Mouse (Mus musculus): ENCODE data around the gene Fsd2. TPM values are rescaled to one million over a fixed set of nuclear protein-coding genes. Genes with fewer than 3 reads are reported as not detected.

Gene Fsd2
- polyA plus RNA-seq, 1 experiment from 2014 or later, result 0.29 TPM

GRCm38 (mm10) chr7:81571108-81571940 is 4.6 kb upstream of the Fsd2 start, which contains the start of gene Whamm:
Gene Whamm, plus strand, starts transcription at chr7:81571266.
- WGBS, result under 1% methylated on average over 88 of the region's 96 CpGs

GRCm38 (mm10) chr7:81570752-81571107 is 4.0 kb upstream of the Fsd2 start:
- Histone ChIP-seq H3K9me3 (no peaks in the 10 kb centered on the region), H3K27me3 (no peaks in the 10 kb centered on the region), H3K4me3 (peak overlapping the region; percentile 86), H3K27ac (replicated peaks) (no peak overlapping the region), H3K4me1 (peaks cover 17% of the 10 kb centered on the region), H3K36me3 (0 out of 2 replicates have a peak, but pooled peaks cover 3% of the 10 kb centered on the region), H3K4me2 (replicated peaks) (peak overlapping the region; percentile 75), H3K9ac (replicated peaks) (no peak overlapping the region)
- no peak for ATAC-seq (ENCODE audit: low FRiP score, low read depth)
- WGBS, result 2% methylated on average over 5 of the region's 5 CpGs

More at GRCm38 (mm10) chr7:81571108-81571940, 4.6 kb upstream of the Fsd2 start, which contains the start of gene Whamm:
- Histone ChIP-seq H3K27me3 (no peaks in the 10 kb centered on the region), H3K27ac (replicated peaks) (peak within 1 kb of the TSS; percentile 97), H3K4me2 (replicated peaks) (peak within 1 kb of the TSS; percentile 75), H3K4me1 (peaks cover 17% of the 10 kb centered on the region), H3K9ac (replicated peaks) (peak within 1 kb of the TSS; percentile 86), H3K36me3 (0 out of 2 replicates have a peak, but pooled peaks cover 6% of the 10 kb centered on the region), H3K9me3 (no peaks in the 10 kb centered on the region), H3K4me3 (peak within 1 kb of the TSS; percentile 86)
- peak; percentile 100 for ATAC-seq (ENCODE audit: low FRiP score, low read depth)

- Histone ChIP-seq H3K9ac (replicated peaks) (no peak overlapping the region), H3K4me3 (no peak overlapping the region), H3K27me3 (no peaks in the 10 kb centered on the region), H3K9me3 (no peaks in the 10 kb centered on the region), H3K4me1 (peaks cover 17% of the 10 kb centered on the region), H3K4me2 (replicated peaks) (no peak overlapping the region), H3K27ac (replicated peaks) (no peak overlapping the region), H3K36me3 (no peaks in the 10 kb centered on the region)
- 89% methylated on average over 3 of the region's 3 CpGs for WGBS
- ATAC-seq (ENCODE audit: low FRiP score, low read depth), result no peak
Observed at GRCm38 (mm10) chr7:81570271-81570670, 3.5 kb upstream of the Fsd2 start.

- Histone ChIP-seq H3K9ac (replicated peaks) (no peak overlapping the region), H3K9me3 (no peaks in the 10 kb centered on the region)
- 91% methylated on average over 1 of the region's 1 CpGs for WGBS
Observed at GRCm38 (mm10) chr7:81569851-81570250, 3.1 kb upstream of the Fsd2 start.

GRCm38 (mm10) chr7:81567396-81567795 is 652 bp upstream of the Fsd2 start:
- no peak overlapping the region for H3K9ac ChIP-seq (replicated peaks)
- H3K4me1 ChIP-seq, result peaks cover 7% of the 10 kb centered on the region; the same call in 1 of the 2 replicates
- no peak overlapping the region for H3K4me3 ChIP-seq
- WGBS, result 92% methylated on average over 5 of the region's 5 CpGs
- ATAC-seq (ENCODE audit: low FRiP score, low read depth), result no peak
- H3K27me3 ChIP-seq, result no peaks in the 10 kb centered on the region
- H3K36me3 ChIP-seq, result no peaks in the 10 kb centered on the region
- H3K27ac ChIP-seq (replicated peaks), result no peak overlapping the region
- H3K9me3 ChIP-seq, result no peaks in the 10 kb centered on the region
- H3K4me2 ChIP-seq (replicated peaks), result no peak overlapping the region

More at GRCm38 (mm10) chr7:81569851-81570250, 3.1 kb upstream of the Fsd2 start:
- Histone ChIP-seq H3K4me2 (replicated peaks) (no peak overlapping the region), H3K27me3 (no peaks in the 10 kb centered on the region), H3K4me1 (peaks cover 17% of the 10 kb centered on the region), H3K36me3 (no peaks in the 10 kb centered on the region), H3K27ac (replicated peaks) (no peak overlapping the region), H3K4me3 (no peak overlapping the region)
- ATAC-seq (ENCODE audit: low FRiP score, low read depth), result no peak

- Histone ChIP-seq H3K4me1 (no peaks in the 10 kb centered on the region), H3K27ac (replicated peaks) (no peak overlapping the region), H3K36me3 (no peaks in the 10 kb centered on the region), H3K4me3 (no peak overlapping the region), H3K4me2 (replicated peaks) (no peak overlapping the region), H3K9me3 (no peaks in the 10 kb centered on the region), H3K27me3 (no peaks in the 10 kb centered on the region), H3K9ac (replicated peaks) (no peak overlapping the region)
- WGBS, result 74% methylated on average over 4 of the region's 4 CpGs
- no peak for ATAC-seq (ENCODE audit: low FRiP score, low read depth)
Observed at GRCm38 (mm10) chr7:81566332-81566731, 412 bp downstream of the Fsd2 start.

- Histone ChIP-seq H3K4me3 (no peak overlapping the region), H3K36me3 (no peaks in the 10 kb centered on the region), H3K9ac (replicated peaks) (no peak overlapping the region), H3K9me3 (no peaks in the 10 kb centered on the region), H3K27ac (replicated peaks) (0 out of 2 replicates have a peak overlapping the region, but pooled peaks have one; percentile 0), H3K4me2 (replicated peaks) (no peak overlapping the region), H3K27me3 (no peaks in the 10 kb centered on the region), H3K4me1 (0 out of 2 replicates have a peak, but pooled peaks cover 2% of the 10 kb centered on the region)
- 0 out of 2 replicates have a peak, but pooled peaks have one; percentile 41 for ATAC-seq (ENCODE audit: low FRiP score, low read depth)
- 68% methylated on average over 7 of the region's 7 CpGs for WGBS
Observed at GRCm38 (mm10) chr7:81565381-81566055, 1.2 kb downstream of the Fsd2 start.

GRCm38 (mm10) chr7:81564766-81565165 is 2.0 kb downstream of the Fsd2 start:
- Histone ChIP-seq H3K4me2 (replicated peaks) (no peak overlapping the region), H3K4me1 (0 out of 2 replicates have a peak, but pooled peaks cover 4% of the 10 kb centered on the region), H3K4me3 (no peak overlapping the region), H3K27me3 (no peaks in the 10 kb centered on the region), H3K36me3 (no peaks in the 10 kb centered on the region), H3K9ac (replicated peaks) (no peak overlapping the region), H3K27ac (replicated peaks) (no peak overlapping the region), H3K9me3 (no peaks in the 10 kb centered on the region)
- 76% methylated on average over 7 of the region's 7 CpGs for WGBS
- ATAC-seq (ENCODE audit: low FRiP score, low read depth), result no peak

GRCm38 (mm10) chr7:81563506-81564015 is 3.2 kb downstream of the Fsd2 start:
- no peak overlapping the region for H3K9ac ChIP-seq (replicated peaks)
- H3K4me3 ChIP-seq, result no peak overlapping the region
- no peak for ATAC-seq (ENCODE audit: low FRiP score, low read depth)
- no peaks in the 10 kb centered on the region for H3K9me3 ChIP-seq
- 83% methylated on average over 4 of the region's 4 CpGs for WGBS
- no peak overlapping the region for H3K4me2 ChIP-seq (replicated peaks)
- no peaks in the 10 kb centered on the region for H3K27me3 ChIP-seq
- no peak overlapping the region for H3K27ac ChIP-seq (replicated peaks)
- H3K36me3 ChIP-seq, result no peaks in the 10 kb centered on the region
- H3K4me1 ChIP-seq, result 0 out of 2 replicates have a peak, but pooled peaks cover 4% of the 10 kb centered on the region

GRCm38 (mm10) chr7:81561211-81561610 is 5.5 kb downstream of the Fsd2 start:
- WGBS, result 80% methylated on average over 5 of the region's 5 CpGs
- H3K27ac ChIP-seq (replicated peaks), result 0 out of 2 replicates have a peak overlapping the region, but pooled peaks have one; percentile 4

GRCm38 (mm10) chr7:81560101-81561049 is 6.4 kb downstream of the Fsd2 start:
- H3K4me2 ChIP-seq (replicated peaks), result no peak overlapping the region
- WGBS, result 68% methylated on average over 8 of the region's 8 CpGs
- no peak overlapping the region for H3K4me3 ChIP-seq
- no peaks in the 10 kb centered on the region for H3K36me3 ChIP-seq
- H3K27ac ChIP-seq (replicated peaks), result 0 out of 2 replicates have a peak overlapping the region, but pooled peaks have one; percentile 15
- H3K4me1 ChIP-seq, result 0 out of 2 replicates have a peak, but pooled peaks cover 4% of the 10 kb centered on the region
- no peak overlapping the region for H3K9ac ChIP-seq (replicated peaks)
- ATAC-seq (ENCODE audit: low FRiP score, low read depth), result no peak
- no peaks in the 10 kb centered on the region for H3K9me3 ChIP-seq
- H3K27me3 ChIP-seq, result no peaks in the 10 kb centered on the region

More at GRCm38 (mm10) chr7:81561211-81561610, 5.5 kb downstream of the Fsd2 start:
- no peak overlapping the region for H3K9ac ChIP-seq (replicated peaks)
- H3K4me3 ChIP-seq, result no peak overlapping the region
- ATAC-seq (ENCODE audit: low FRiP score, low read depth), result no peak
- no peaks in the 10 kb centered on the region for H3K27me3 ChIP-seq
- H3K9me3 ChIP-seq, result no peaks in the 10 kb centered on the region
- no peaks in the 10 kb centered on the region for H3K36me3 ChIP-seq
- 0 out of 2 replicates have a peak, but pooled peaks cover 4% of the 10 kb centered on the region for H3K4me1 ChIP-seq
- H3K4me2 ChIP-seq (replicated peaks), result no peak overlapping the region

Measured in midbrain, embryonic 12.5 days (tissue).